Mouse (Mus musculus): ENCODE measurements around the gene Chmp2a. TPM values are rescaled to one million over a fixed set of nuclear protein-coding genes. Genes with fewer than 3 reads are reported as not detected.

Gene Chmp2a
- polyA plus RNA-seq, 1 experiment from 2014 or later, result 188 TPM

DNA sequence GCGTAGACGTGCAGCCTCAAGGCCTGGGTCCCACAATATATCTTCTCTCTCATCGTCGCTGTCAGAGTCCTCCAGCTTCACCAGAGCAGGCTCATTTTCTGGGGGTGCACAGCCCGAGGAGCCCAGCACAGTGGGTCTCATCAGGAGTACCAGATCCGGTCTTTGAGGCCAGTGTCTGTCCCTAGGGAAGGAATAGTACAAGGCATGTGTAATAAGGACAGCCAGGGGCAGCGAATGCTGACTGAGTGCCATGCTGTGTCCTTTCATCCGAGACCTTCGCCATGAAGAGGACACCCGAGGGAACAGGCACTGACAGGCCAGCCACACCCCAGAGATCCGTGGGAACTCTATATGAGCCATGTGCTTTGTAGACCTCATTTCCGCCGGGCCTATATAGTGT, 18.4 kb upstream of the Chmp2a start:
- Histone ChIP-seq H3K36me3 (ENCODE audit: control insufficient read depth, insufficient read depth, low read length) (no peaks in the 10 kb centered on the region), H3K4me3 (ENCODE audit: low read depth, low read length) (no peak overlapping the region), H3K9ac (ENCODE audit: low read depth, low read length) (no peak overlapping the region), H3K27me3 (ENCODE audit: control insufficient read depth, insufficient read depth, low read depth, low read length) (no peaks in the 10 kb centered on the region), H3K4me2 (ENCODE audit: low read length) (no peak overlapping the region), H3K9me3 (replicated peaks; ENCODE audit: control insufficient read depth, low read length, poor library complexity, severe bottlenecking) (no peaks in the 10 kb centered on the region), H3K27ac (ENCODE audit: low read length) (no peak overlapping the region), H3K4me1 (ENCODE audit: control insufficient read depth, insufficient read depth, low read length) (peaks cover 8% of the 10 kb centered on the region)
- ATAC-seq, result no peak
- whole genome bisulfite sequencing, result 90% methylated on average over 13 of the region's 13 CpGs

DNA sequence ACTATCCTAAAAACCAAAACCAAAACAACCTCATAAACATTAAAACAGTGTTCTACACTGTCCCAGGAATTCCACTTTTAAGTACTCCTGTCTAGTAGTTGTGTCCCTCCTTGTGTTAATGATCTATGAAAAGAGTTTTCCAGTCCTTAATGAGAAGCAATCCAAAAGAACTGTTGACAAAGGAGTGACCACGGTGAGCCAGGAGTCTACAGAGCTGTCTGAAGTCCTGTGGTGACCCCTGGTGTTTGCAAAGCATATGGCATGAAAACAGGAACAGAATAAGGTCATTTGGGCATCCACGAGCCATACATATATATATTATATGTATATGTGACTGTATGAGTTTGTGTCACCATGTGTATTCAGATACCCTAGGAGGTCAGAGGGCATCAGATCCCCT, 11.5 kb upstream of the Chmp2a start:
- peaks cover 13% of the 10 kb centered on the region for H3K27me3 ChIP-seq (ENCODE audit: control insufficient read depth, insufficient read depth, low read depth, low read length)
- WGBS, result 9% methylated on average over 2 of the region's 2 CpGs
- H3K27ac ChIP-seq (ENCODE audit: low read length), result no peak overlapping the region
- H3K4me2 ChIP-seq (ENCODE audit: low read length), result no peak overlapping the region
- no peak overlapping the region for H3K9ac ChIP-seq (ENCODE audit: low read depth, low read length)
- H3K36me3 ChIP-seq (ENCODE audit: control insufficient read depth, insufficient read depth, low read length), result no peaks in the 10 kb centered on the region
- H3K9me3 ChIP-seq (replicated peaks; ENCODE audit: control insufficient read depth, low read length, poor library complexity, severe bottlenecking), result no peaks in the 10 kb centered on the region
- ATAC-seq, result peak; percentile 23; the same call in 1 of the 2 replicates
- no peak overlapping the region for H3K4me3 ChIP-seq (ENCODE audit: low read depth, low read length)
- peaks cover 16% of the 10 kb centered on the region; the same call in 1 of the 2 replicates for H3K4me1 ChIP-seq (ENCODE audit: control insufficient read depth, insufficient read depth, low read length)

GRCm38 (mm10) chr7:13044254-13044625, 9.6 kb upstream of the Chmp2a start:
- Histone ChIP-seq H3K9ac (ENCODE audit: low read depth, low read length) (peak overlapping the region; percentile 80), H3K27me3 (ENCODE audit: control insufficient read depth, insufficient read depth, low read depth, low read length) (peaks cover 13% of the 10 kb centered on the region), H3K4me2 (ENCODE audit: low read length) (peak overlapping the region; percentile 93), H3K27ac (ENCODE audit: low read length) (peak overlapping the region; percentile 74), H3K4me1 (ENCODE audit: control insufficient read depth, insufficient read depth, low read length) (peaks cover 18% of the 10 kb centered on the region), H3K9me3 (replicated peaks; ENCODE audit: control insufficient read depth, low read length, poor library complexity, severe bottlenecking) (no peaks in the 10 kb centered on the region), H3K4me3 (ENCODE audit: low read depth, low read length) (peak overlapping the region; percentile 55), H3K36me3 (ENCODE audit: control insufficient read depth, insufficient read depth, low read length) (no peaks in the 10 kb centered on the region)
- WGBS, result 3% methylated on average over 23 of the region's 23 CpGs
- ATAC-seq, result peak; percentile 30; the same call in 1 of the 2 replicates

GRCm38 (mm10) chr7:13043445-13044253, 9.0 kb upstream of the Chmp2a start:
- Histone ChIP-seq H3K36me3 (ENCODE audit: control insufficient read depth, insufficient read depth, low read length) (no peaks in the 10 kb centered on the region), H3K4me1 (ENCODE audit: control insufficient read depth, insufficient read depth, low read length) (peaks cover 24% of the 10 kb centered on the region), H3K4me2 (ENCODE audit: low read length) (peak overlapping the region; percentile 93), H3K27ac (ENCODE audit: low read length) (peak overlapping the region; percentile 74), H3K4me3 (ENCODE audit: low read depth, low read length) (peak overlapping the region; percentile 55), H3K9me3 (replicated peaks; ENCODE audit: control insufficient read depth, low read length, poor library complexity, severe bottlenecking) (no peaks in the 10 kb centered on the region), H3K27me3 (ENCODE audit: control insufficient read depth, insufficient read depth, low read depth, low read length) (peaks cover 13% of the 10 kb centered on the region), H3K9ac (ENCODE audit: low read depth, low read length) (peak overlapping the region; percentile 80)
- 4% methylated on average over 88 of the region's 88 CpGs for WGBS
- ATAC-seq, result peak; percentile 70

- peak overlapping the region; percentile 80 for H3K9ac ChIP-seq (ENCODE audit: low read depth, low read length)
- peak overlapping the region; percentile 74 for H3K27ac ChIP-seq (ENCODE audit: low read length)
- peaks cover 13% of the 10 kb centered on the region for H3K27me3 ChIP-seq (ENCODE audit: control insufficient read depth, insufficient read depth, low read depth, low read length)
- WGBS, result 44% methylated on average over 16 of the region's 16 CpGs
- H3K36me3 ChIP-seq (ENCODE audit: control insufficient read depth, insufficient read depth, low read length), result no peaks in the 10 kb centered on the region
- peak overlapping the region; percentile 55 for H3K4me3 ChIP-seq (ENCODE audit: low read depth, low read length)
- no peak for ATAC-seq
- H3K4me2 ChIP-seq (ENCODE audit: low read length), result peak overlapping the region; percentile 93
- H3K9me3 ChIP-seq (replicated peaks; ENCODE audit: control insufficient read depth, low read length, poor library complexity, severe bottlenecking), result no peaks in the 10 kb centered on the region
- peaks cover 25% of the 10 kb centered on the region for H3K4me1 ChIP-seq (ENCODE audit: control insufficient read depth, insufficient read depth, low read length)
Observed at GRCm38 (mm10) chr7:13043120-13043444, 8.5 kb upstream of the Chmp2a start.

DNA sequence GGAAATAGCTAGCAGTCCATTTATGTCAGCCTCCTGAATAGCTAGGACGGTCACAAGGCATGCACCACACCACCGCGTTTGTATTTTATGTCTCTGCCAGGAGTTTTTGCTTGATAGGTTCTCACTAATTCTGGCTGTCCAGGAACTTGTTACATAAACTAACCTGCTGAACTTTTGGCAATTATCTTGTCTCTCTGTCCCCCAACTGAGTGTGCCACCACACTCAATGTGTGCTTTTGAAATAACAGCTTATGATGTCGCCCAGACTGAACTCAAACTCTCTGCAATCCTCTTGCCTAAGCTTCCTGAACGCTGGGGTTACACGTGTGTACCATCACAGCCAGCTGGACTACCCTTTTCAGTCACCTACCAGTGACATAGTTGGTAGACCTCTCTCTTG, 7.9 kb upstream of the Chmp2a start:
- Histone ChIP-seq H3K36me3 (ENCODE audit: control insufficient read depth, insufficient read depth, low read length) (no peaks in the 10 kb centered on the region), H3K4me1 (ENCODE audit: control insufficient read depth, insufficient read depth, low read length) (peaks cover 25% of the 10 kb centered on the region), H3K9ac (ENCODE audit: low read depth, low read length) (no peak overlapping the region), H3K9me3 (replicated peaks; ENCODE audit: control insufficient read depth, low read length, poor library complexity, severe bottlenecking) (no peaks in the 10 kb centered on the region), H3K27me3 (ENCODE audit: control insufficient read depth, insufficient read depth, low read depth, low read length) (peaks cover 13% of the 10 kb centered on the region), H3K4me3 (ENCODE audit: low read depth, low read length) (no peak overlapping the region), H3K27ac (ENCODE audit: low read length) (no peak overlapping the region), H3K4me2 (ENCODE audit: low read length) (no peak overlapping the region)
- WGBS, result 76% methylated on average over 6 of the region's 6 CpGs
- ATAC-seq, result no peak

DNA sequence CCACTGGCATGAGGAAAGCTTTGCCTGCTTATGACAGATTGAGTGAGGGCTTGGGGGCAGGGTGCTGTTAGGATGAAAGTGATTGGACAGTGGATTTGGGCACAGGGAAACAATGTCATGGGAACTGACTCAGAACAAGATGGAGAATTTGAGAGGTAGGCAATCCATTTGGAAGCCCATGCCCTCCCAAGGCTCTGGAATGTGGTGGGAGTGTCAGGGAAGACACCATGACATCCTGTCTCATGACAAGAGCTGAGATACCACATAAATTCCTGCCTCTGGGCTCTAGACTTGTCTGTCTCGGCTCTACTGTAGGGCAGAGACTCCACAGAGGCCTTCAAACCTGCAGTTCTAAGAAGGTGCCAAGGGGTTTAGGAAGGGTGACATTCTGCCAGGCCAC, 6.6 kb upstream of the Chmp2a start:
- Histone ChIP-seq H3K4me3 (ENCODE audit: low read depth, low read length) (no peak overlapping the region), H3K4me2 (ENCODE audit: low read length) (no peak overlapping the region), H3K4me1 (ENCODE audit: control insufficient read depth, insufficient read depth, low read length) (peaks cover 33% of the 10 kb centered on the region), H3K27me3 (ENCODE audit: control insufficient read depth, insufficient read depth, low read depth, low read length) (peaks cover 13% of the 10 kb centered on the region), H3K9me3 (replicated peaks; ENCODE audit: control insufficient read depth, low read length, poor library complexity, severe bottlenecking) (no peaks in the 10 kb centered on the region), H3K27ac (ENCODE audit: low read length) (no peak overlapping the region), H3K36me3 (ENCODE audit: control insufficient read depth, insufficient read depth, low read length) (no peaks in the 10 kb centered on the region), H3K9ac (ENCODE audit: low read depth, low read length) (no peak overlapping the region)
- WGBS, result 83% methylated on average over 1 of the region's 1 CpGs
- ATAC-seq, result no peak

DNA sequence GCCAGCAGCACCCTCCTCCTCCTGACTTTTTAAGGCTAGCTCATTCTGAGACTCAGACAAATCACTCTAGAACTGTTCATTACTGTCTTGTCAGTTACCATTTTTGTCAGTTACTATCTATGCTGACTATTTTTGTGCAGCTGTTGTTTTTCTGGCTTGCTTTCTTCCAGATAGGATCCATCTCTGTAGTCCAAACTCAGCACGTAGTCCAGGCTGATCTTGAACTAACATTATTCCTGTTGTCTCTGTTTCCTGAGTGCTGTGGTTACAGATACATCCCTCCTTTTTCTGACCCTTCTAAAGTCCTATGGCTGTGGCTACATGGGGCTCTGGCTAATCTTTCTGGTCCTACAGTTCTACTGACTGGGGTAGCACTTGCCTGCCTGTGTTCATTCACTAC, 4.6 kb upstream of the Chmp2a start:
- H3K27ac ChIP-seq (ENCODE audit: low read length), result peak overlapping the region; percentile 100
- peak overlapping the region; percentile 72 for H3K4me3 ChIP-seq (ENCODE audit: low read depth, low read length)
- H3K9ac ChIP-seq (ENCODE audit: low read depth, low read length), result peak overlapping the region; percentile 97
- H3K27me3 ChIP-seq (ENCODE audit: control insufficient read depth, insufficient read depth, low read depth, low read length), result peaks cover 7% of the 10 kb centered on the region
- H3K4me2 ChIP-seq (ENCODE audit: low read length), result peak overlapping the region; percentile 89
- WGBS, result 88% methylated on average over 1 of the region's 1 CpGs
- no peak for ATAC-seq
- peaks cover 31% of the 10 kb centered on the region for H3K4me1 ChIP-seq (ENCODE audit: control insufficient read depth, insufficient read depth, low read length)
- no peaks in the 10 kb centered on the region for H3K9me3 ChIP-seq (replicated peaks; ENCODE audit: control insufficient read depth, low read length, poor library complexity, severe bottlenecking)
- peaks cover 5% of the 10 kb centered on the region; the same call in 1 of the 2 replicates for H3K36me3 ChIP-seq (ENCODE audit: control insufficient read depth, insufficient read depth, low read length)

DNA sequence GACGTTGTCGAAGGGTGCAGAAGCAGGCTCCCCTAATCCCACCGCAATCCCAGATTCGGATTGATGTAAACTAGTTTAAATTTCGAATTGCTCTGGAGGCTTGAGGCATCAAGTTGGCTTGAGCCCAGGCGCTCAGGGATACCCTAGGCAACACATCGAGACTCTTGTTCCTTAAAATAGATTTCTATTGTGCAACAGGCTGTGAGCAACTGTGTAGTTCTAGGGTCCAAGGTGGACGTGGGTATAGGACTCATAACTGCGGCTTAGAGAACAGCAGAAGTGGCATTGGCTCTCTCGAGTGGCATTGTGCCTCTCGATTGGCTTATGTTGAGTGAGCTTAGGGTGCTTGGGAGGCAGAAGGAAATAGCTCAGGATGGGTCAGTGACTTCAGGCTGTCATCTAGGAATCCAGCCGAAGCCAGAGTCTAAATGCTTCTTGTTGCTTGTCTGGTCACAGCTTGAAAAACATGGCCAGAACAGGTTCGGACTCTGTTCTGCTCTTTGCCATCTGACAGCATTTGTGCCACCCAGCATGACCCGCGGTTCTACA, 4.1 kb upstream of the Chmp2a start:
- 21% methylated on average over 15 of the region's 15 CpGs for WGBS
- Histone ChIP-seq H3K27ac (ENCODE audit: low read length) (peak overlapping the region; percentile 100), H3K36me3 (ENCODE audit: control insufficient read depth, insufficient read depth, low read length) (peaks cover 5% of the 10 kb centered on the region; the same call in 1 of the 2 replicates), H3K4me2 (ENCODE audit: low read length) (peak overlapping the region; percentile 89), H3K4me1 (ENCODE audit: control insufficient read depth, insufficient read depth, low read length) (peaks cover 31% of the 10 kb centered on the region), H3K9me3 (replicated peaks; ENCODE audit: control insufficient read depth, low read length, poor library complexity, severe bottlenecking) (no peaks in the 10 kb centered on the region), H3K4me3 (ENCODE audit: low read depth, low read length) (peak overlapping the region; percentile 72), H3K27me3 (ENCODE audit: control insufficient read depth, insufficient read depth, low read depth, low read length) (peaks cover 7% of the 10 kb centered on the region), H3K9ac (ENCODE audit: low read depth, low read length) (peak overlapping the region; percentile 97)
- peak; percentile 0; the same call in 1 of the 2 replicates for ATAC-seq

Data from midbrain, embryonic 16.5 days (tissue).